Comparison of ENCODE assay signal across 10 mouse cellular contexts in genomic region chr5:119674606-119675330, GRCm38 (mm10). TPM values are rescaled to one million over a fixed set of nuclear protein-coding genes. Genes with fewer than 3 reads are reported as not detected.
DNase-seq lines count a peak whose midpoint lies in the region; ATAC-seq lines count a peak whose summit lies in the region.
"Had no signal": no experiment of that assay in that cellular context is flagged by ENCODE, and none has a peak within 500 bp of the region (broad histone marks: within the 10 kb centered on the region; RNA-seq: fewer than 3 reads in every experiment).

No protein-coding gene starts in this region.

- no peaks in the 10 kb centered on the region for H3K9me3 ChIP-seq in kidney, embryonic 15.5 days (replicated peaks)
- no peaks in the 10 kb centered on the region for H3K9me3 ChIP-seq in embryonic facial prominence, embryonic 14.5 days (ENCODE audit: control insufficient read depth, low read length)
- no peaks in the 10 kb centered on the region for H3K9me3 ChIP-seq in liver, embryonic 16.5 days (replicated peaks; ENCODE audit: control insufficient read depth, low read length)
- H3K9me3 ChIP-seq: forebrain, embryonic 15.5 days had no signal

- WGBS in kidney, embryonic 15.5 days = 24% methylated on average over 12 of the region's 12 CpGs
- WGBS in embryonic facial prominence, embryonic 14.5 days = 26% methylated on average over 12 of the region's 12 CpGs
- 23% methylated on average over 12 of the region's 12 CpGs for whole genome bisulfite sequencing in liver, embryonic 16.5 days (ENCODE audit: insufficient replicate concordance)

- peaks cover 31% of the 10 kb centered on the region for H3K4me1 ChIP-seq in kidney, embryonic 15.5 days
- peaks cover 4% of the 10 kb centered on the region; the same call in 1 of the 2 replicates for H3K4me1 ChIP-seq in embryonic facial prominence, embryonic 14.5 days (ENCODE audit: control insufficient read depth, insufficient read depth, low read length)
- H3K4me1 ChIP-seq in liver, embryonic 16.5 days (ENCODE audit: control insufficient read depth, low read depth, low read length) = no peaks in the 10 kb centered on the region

- H3K27ac ChIP-seq in kidney, embryonic 15.5 days = peak overlapping the region; percentile 98
- peak overlapping the region; percentile 98 for H3K27ac ChIP-seq in embryonic facial prominence, embryonic 14.5 days (replicated peaks; ENCODE audit: low read depth, low read length)
- H3K27ac ChIP-seq in liver, embryonic 16.5 days (ENCODE audit: low read length) = no peak overlapping the region
- H3K27ac ChIP-seq: forebrain, embryonic 15.5 days had no signal

- peaks cover 93% of the 10 kb centered on the region for H3K27me3 ChIP-seq in kidney, embryonic 15.5 days
- H3K27me3 ChIP-seq in embryonic facial prominence, embryonic 14.5 days (replicated peaks; ENCODE audit: control insufficient read depth, insufficient read depth, low read length) = peaks cover 29% of the 10 kb centered on the region
- peaks cover 57% of the 10 kb centered on the region for H3K27me3 ChIP-seq in liver, embryonic 16.5 days (ENCODE audit: control insufficient read depth, insufficient read depth, low read depth, low read length)

- H3K4me2 ChIP-seq in kidney, embryonic 15.5 days = peak overlapping the region; percentile 84
- H3K4me2 ChIP-seq in embryonic facial prominence, embryonic 14.5 days (ENCODE audit: low read depth, low read length) = peak overlapping the region; percentile 93
- H3K4me2 ChIP-seq in liver, embryonic 16.5 days (ENCODE audit: low read depth, low read length) = peak overlapping the region; percentile 14; the same call in 1 of the 2 replicates
- H3K4me2 ChIP-seq: forebrain, embryonic 15.5 days had no signal

- peak overlapping the region; percentile 58 for H3K9ac ChIP-seq in kidney, embryonic 15.5 days
- peak overlapping the region; percentile 90 for H3K9ac ChIP-seq in embryonic facial prominence, embryonic 14.5 days (ENCODE audit: low read depth, low read length)
- H3K9ac ChIP-seq in liver, embryonic 16.5 days (ENCODE audit: low read depth, low read length) = no peak overlapping the region
- H3K9ac ChIP-seq: forebrain, embryonic 15.5 days had no signal

- no peak for ATAC-seq in kidney, embryonic 15.5 days (replicated peaks; ENCODE audit: low FRiP score)
- no peak for ATAC-seq in embryonic facial prominence, embryonic 14.5 days (ENCODE audit: low read depth)
- ATAC-seq in liver, embryonic 16.5 days (ENCODE audit: low read depth) = no peak
- no peak for ATAC-seq in cerebellum, adult (ENCODE audit: insufficient number of reproducible peaks, low FRiP score, low TSS enrichment)
- ATAC-seq: forebrain, embryonic 15.5 days had no signal

- DNase-seq in kidney, adult 9 months = no peak
- peak; percentile 20 for DNase-seq in embryo, embryonic 11 days
- no peak for DNase-seq in embryonic facial prominence, embryonic 14.5 days (ENCODE audit: low spot score)
- DNase-seq in c-Kit-positive CD71-positive TER-119-positive erythroid progenitor cells, embryonic 14.5 days (ENCODE audit: low spot score) = no peak
- DNase-seq: kidney, postnatal 4 days; right cerebral cortex, postnatal 14 days had no signal

- peak overlapping the region; percentile 51 for H3K4me3 ChIP-seq in kidney, embryonic 15.5 days (replicated peaks)
- peak overlapping the region; percentile 51 for H3K4me3 ChIP-seq in embryonic facial prominence, embryonic 14.5 days (ENCODE audit: low read depth, low read length)
- H3K4me3 ChIP-seq in liver, embryonic 16.5 days (ENCODE audit: low read depth, low read length) = no peak overlapping the region; the same call in 1 of the 2 replicates
- H3K4me3 ChIP-seq: forebrain, embryonic 15.5 days had no signal

- H3K36me3 ChIP-seq in kidney, embryonic 15.5 days = peaks cover 15% of the 10 kb centered on the region
- H3K36me3 ChIP-seq in embryonic facial prominence, embryonic 14.5 days (ENCODE audit: control insufficient read depth, insufficient read depth, low read length) = peaks cover 42% of the 10 kb centered on the region
- no peaks in the 10 kb centered on the region for H3K36me3 ChIP-seq in liver, embryonic 16.5 days (ENCODE audit: control insufficient read depth, insufficient read depth)
- H3K36me3 ChIP-seq: forebrain, embryonic 15.5 days had no signal

RNA-seq across cellular contexts. Expression of gene Tbx3, which starts 4.3 kb away (rescaled TPM):
- 51.1 and 54.4 TPM in 2 replicates for polyA plus RNA-seq in kidney, embryonic 15.5 days (2015; fragmentation: Nextera tagmentation; extraction: Ambion mirVana)
- 22.6 and 31.5 TPM in 2 replicates for polyA plus RNA-seq in embryonic facial prominence, embryonic 14.5 days (2014; fragmentation: Nextera tagmentation; extraction: Ambion mirVana)
- polyA plus RNA-seq in liver, embryonic 16.5 days (2015; fragmentation: Nextera tagmentation; extraction: Ambion mirVana) = 2.4 and 2.7 TPM in 2 replicates

Comparison
In these comparisons a context has a peak if more than half of its experiments do, and no peak if none do; other contexts are left out.
1. H3K4me2 ChIP-seq: peak in every context shown above with its lines; median percentile 93 in embryonic facial prominence, embryonic 14.5 days; 84 in kidney, embryonic 15.5 days; 14 in liver, embryonic 16.5 days.